Mouse (Mus musculus): ENCODE data around the gene Srp68. TPM values are rescaled to one million over a fixed set of nuclear protein-coding genes. Genes with fewer than 3 reads are reported as not detected.

The Srp68 gene
- polyA plus RNA-seq, 1 experiment from 2014 or later: 74.8 TPM

DNA sequence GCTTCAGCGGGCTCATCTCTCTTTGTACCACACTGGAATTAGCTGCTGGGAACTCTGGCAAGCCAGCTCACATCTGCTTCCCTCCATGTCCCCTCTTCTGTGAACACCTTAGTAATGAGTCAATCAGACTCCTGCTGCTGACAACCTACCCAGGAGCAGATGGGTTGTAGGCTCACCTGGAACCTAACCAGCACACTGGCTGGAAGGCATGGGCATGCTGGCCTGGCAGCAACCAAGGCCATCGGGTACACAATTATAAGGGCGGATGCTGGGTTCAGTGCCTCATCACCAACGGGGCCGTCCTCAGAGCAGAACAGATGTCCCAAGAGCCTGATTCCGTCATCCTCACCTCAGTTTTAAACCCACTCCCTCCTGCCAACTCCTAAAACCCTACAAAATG, 24.6 kb upstream of the Srp68 start:
- Histone ChIP-seq H3K4me1 (replicated peaks) (0 out of 2 replicates have a peak, but pooled peaks cover 4% of the 10 kb centered on the region), H3K4me2 (no peak overlapping the region), H3K4me3 (no peak overlapping the region), H3K36me3 (peaks cover 96% of the 10 kb centered on the region), H3K9ac (no peak overlapping the region), H3K9me3 (replicated peaks) (no peaks in the 10 kb centered on the region), H3K27ac (ENCODE audit: poor library complexity, severe bottlenecking) (no peak overlapping the region), H3K27me3 (replicated peaks) (no peaks in the 10 kb centered on the region)
- WGBS: 84% methylated on average over 6 of the region's 6 CpGs
- no peak for ATAC-seq (ENCODE audit: insufficient number of reproducible peaks, low FRiP score)

DNA sequence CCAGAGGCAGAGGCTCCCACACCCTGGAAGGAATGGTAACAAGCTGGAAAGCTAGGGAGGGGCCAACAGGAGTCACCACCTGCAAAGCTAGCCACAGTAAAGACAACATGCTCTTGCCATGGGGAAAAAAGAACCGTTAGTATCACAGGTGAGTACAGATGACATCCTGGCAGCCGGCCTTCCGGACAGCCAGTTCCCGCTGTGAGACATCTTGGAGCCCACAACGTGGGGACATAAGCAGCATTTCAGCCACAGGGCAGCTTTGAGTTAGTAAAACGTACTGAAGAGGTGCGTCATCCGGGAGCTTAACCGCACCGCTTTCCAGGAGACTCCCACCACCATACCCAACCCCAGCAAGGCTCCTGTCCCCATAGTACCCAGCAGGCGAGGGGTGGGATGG, 24.2 kb upstream of the Srp68 start:
- H3K9ac ChIP-seq: no peak overlapping the region
- no peaks in the 10 kb centered on the region for H3K9me3 ChIP-seq (replicated peaks)
- no peak overlapping the region for H3K4me3 ChIP-seq
- peaks cover 94% of the 10 kb centered on the region for H3K36me3 ChIP-seq
- no peaks in the 10 kb centered on the region for H3K27me3 ChIP-seq (replicated peaks)
- H3K4me1 ChIP-seq (replicated peaks): 0 out of 2 replicates have a peak, but pooled peaks cover 4% of the 10 kb centered on the region
- WGBS: 91% methylated on average over 11 of the region's 11 CpGs
- no peak for ATAC-seq (ENCODE audit: insufficient number of reproducible peaks, low FRiP score)
- no peak overlapping the region for H3K4me2 ChIP-seq
- H3K27ac ChIP-seq (ENCODE audit: poor library complexity, severe bottlenecking): no peak overlapping the region

- H3K4me1 ChIP-seq (replicated peaks): peaks cover 4% of the 10 kb centered on the region; the same call in 1 of the 2 replicates
- no peak overlapping the region for H3K4me2 ChIP-seq
- no peak overlapping the region for H3K4me3 ChIP-seq
- H3K36me3 ChIP-seq: peaks cover 93% of the 10 kb centered on the region
- 57% methylated on average over 3 of the region's 3 CpGs for WGBS
- no peak for ATAC-seq (ENCODE audit: insufficient number of reproducible peaks, low FRiP score)
- H3K9me3 ChIP-seq (replicated peaks): no peaks in the 10 kb centered on the region
- no peak overlapping the region for H3K27ac ChIP-seq (ENCODE audit: poor library complexity, severe bottlenecking)
- H3K27me3 ChIP-seq (replicated peaks): no peaks in the 10 kb centered on the region
- H3K9ac ChIP-seq: no peak overlapping the region
Measured at GRCm38 (mm10) chr11:116297017-116297416, 23.0 kb upstream of the Srp68 start.

DNA sequence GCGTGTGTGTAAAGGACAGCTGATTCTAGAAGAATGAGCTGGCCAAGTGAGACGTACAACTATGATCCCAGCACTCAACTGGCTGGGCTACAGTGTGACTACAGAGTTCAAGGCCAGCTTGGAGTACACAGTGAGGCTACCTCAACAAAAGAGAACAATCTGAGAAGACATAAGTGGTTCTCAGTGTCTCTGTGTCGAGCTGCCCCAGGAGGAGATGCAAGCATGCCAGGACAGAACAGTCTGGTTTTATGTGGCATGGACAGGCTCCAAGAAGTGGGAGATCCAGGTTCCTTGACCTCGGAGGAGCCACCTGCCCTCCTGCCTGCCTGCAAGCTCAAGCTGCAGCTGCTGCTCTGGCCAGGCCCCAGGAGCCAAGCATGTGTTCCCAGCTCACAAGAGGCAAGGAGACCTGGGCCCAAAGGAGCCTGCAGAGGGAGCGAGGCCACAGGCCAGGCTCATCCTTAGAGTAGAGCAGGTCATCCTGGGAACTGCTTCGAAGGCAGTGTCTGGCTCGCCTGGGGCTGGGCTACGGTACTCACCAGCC, 22.2 kb upstream of the Srp68 start:
- Histone ChIP-seq H3K36me3 (peaks cover 90% of the 10 kb centered on the region), H3K27me3 (replicated peaks) (no peaks in the 10 kb centered on the region), H3K4me2 (no peak overlapping the region), H3K4me1 (replicated peaks) (peaks cover 4% of the 10 kb centered on the region; the same call in 1 of the 2 replicates), H3K27ac (ENCODE audit: poor library complexity, severe bottlenecking) (no peak overlapping the region), H3K9ac (no peak overlapping the region), H3K4me3 (no peak overlapping the region), H3K9me3 (replicated peaks) (no peaks in the 10 kb centered on the region)
- 81% methylated on average over 8 of the region's 8 CpGs for WGBS
- ATAC-seq (ENCODE audit: insufficient number of reproducible peaks, low FRiP score): no peak

DNA sequence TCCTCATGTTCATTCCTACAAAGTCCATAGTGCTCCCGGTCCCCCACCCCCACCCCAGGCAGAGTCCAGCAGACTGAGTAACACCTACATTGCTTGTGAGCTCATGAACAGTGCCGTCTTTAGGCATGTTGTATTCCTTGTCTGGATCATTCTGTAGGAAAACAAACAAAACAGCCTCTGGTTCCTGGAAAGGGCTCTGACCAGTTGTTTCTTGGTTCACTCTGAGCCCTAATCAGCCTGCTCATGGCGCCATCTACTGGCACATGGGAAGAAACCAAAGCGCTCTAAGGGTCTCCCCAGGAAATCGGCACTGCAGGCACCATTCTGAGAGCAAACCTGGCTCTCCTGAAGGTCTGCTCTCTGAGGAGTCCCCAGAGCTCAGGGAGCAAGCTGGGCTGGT, 20.3 kb upstream of the Srp68 start:
- peaks cover 15% of the 10 kb centered on the region for H3K4me1 ChIP-seq (replicated peaks)
- ATAC-seq (ENCODE audit: insufficient number of reproducible peaks, low FRiP score): no peak
- no peak overlapping the region for H3K9ac ChIP-seq
- H3K36me3 ChIP-seq: peaks cover 84% of the 10 kb centered on the region
- no peaks in the 10 kb centered on the region for H3K27me3 ChIP-seq (replicated peaks)
- 30% methylated on average over 5 of the region's 5 CpGs for WGBS
- no peak overlapping the region for H3K4me3 ChIP-seq
- H3K4me2 ChIP-seq: no peak overlapping the region
- H3K27ac ChIP-seq (ENCODE audit: poor library complexity, severe bottlenecking): no peak overlapping the region
- H3K9me3 ChIP-seq (replicated peaks): no peaks in the 10 kb centered on the region

DNA sequence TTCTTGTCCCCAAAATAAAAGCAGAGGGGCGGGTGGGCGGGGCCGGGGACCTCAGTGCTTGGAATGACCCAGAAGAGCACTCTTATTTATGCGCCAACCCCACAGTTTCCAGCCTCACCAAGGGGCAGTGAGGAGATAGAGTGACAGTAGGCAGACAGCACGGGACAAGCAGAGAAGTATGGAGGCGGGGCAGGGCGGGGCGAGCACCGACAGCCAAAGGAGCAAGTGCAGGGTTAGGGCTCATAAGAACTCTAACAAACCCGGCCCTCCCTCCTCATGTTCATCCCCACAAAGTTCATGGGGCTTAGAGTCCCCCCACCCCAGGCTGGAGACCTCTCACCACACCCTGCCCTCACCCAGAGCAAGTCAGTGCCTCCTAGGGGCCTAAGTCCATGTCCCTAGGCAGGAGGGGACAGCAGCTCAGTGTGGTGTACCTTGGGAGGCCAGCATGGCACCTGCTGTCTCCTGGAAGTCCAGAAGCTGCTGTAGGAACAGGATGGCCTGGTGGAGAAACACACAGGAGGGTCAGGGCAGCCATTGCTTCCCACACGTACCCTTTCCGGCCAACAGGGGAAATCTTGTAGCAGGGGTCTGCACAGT, 19.6 kb upstream of the Srp68 start:
- 81% methylated on average over 12 of the region's 12 CpGs for WGBS
- no peak for ATAC-seq (ENCODE audit: insufficient number of reproducible peaks, low FRiP score)

GRCm38 (mm10) chr11:116292401-116292800, 18.4 kb upstream of the Srp68 start:
- ATAC-seq (ENCODE audit: insufficient number of reproducible peaks, low FRiP score): no peak
- H3K27ac ChIP-seq (ENCODE audit: poor library complexity, severe bottlenecking): no peak overlapping the region
- peaks cover 82% of the 10 kb centered on the region for H3K36me3 ChIP-seq
- no peaks in the 10 kb centered on the region for H3K9me3 ChIP-seq (replicated peaks)
- no peak overlapping the region for H3K4me2 ChIP-seq
- H3K4me3 ChIP-seq: no peak overlapping the region
- H3K9ac ChIP-seq: no peak overlapping the region
- H3K4me1 ChIP-seq (replicated peaks): peaks cover 21% of the 10 kb centered on the region
- H3K27me3 ChIP-seq (replicated peaks): no peaks in the 10 kb centered on the region
- WGBS: 87% methylated on average over 13 of the region's 13 CpGs

More for the DNA sequence above, 19.6 kb upstream of the Srp68 start:
- peaks cover 84% of the 10 kb centered on the region for H3K36me3 ChIP-seq
- peak overlapping the region; percentile 13; the same call in 1 of the 2 replicates for H3K9ac ChIP-seq
- no peak overlapping the region for H3K4me2 ChIP-seq
- no peaks in the 10 kb centered on the region for H3K9me3 ChIP-seq (replicated peaks)
- H3K27me3 ChIP-seq (replicated peaks): no peaks in the 10 kb centered on the region
- no peak overlapping the region for H3K4me3 ChIP-seq
- H3K4me1 ChIP-seq (replicated peaks): peaks cover 15% of the 10 kb centered on the region
- no peak overlapping the region for H3K27ac ChIP-seq (ENCODE audit: poor library complexity, severe bottlenecking)

- Histone ChIP-seq H3K27me3 (replicated peaks) (peaks cover 7% of the 10 kb centered on the region; the same call in 1 of the 2 replicates), H3K9me3 (replicated peaks) (no peaks in the 10 kb centered on the region), H3K4me3 (no peak overlapping the region), H3K27ac (ENCODE audit: poor library complexity, severe bottlenecking) (no peak overlapping the region), H3K9ac (no peak overlapping the region), H3K4me1 (replicated peaks) (peaks cover 17% of the 10 kb centered on the region), H3K4me2 (no peak overlapping the region), H3K36me3 (peaks cover 65% of the 10 kb centered on the region)
- no peak for ATAC-seq (ENCODE audit: insufficient number of reproducible peaks, low FRiP score)
- WGBS: 57% methylated on average over 8 of the region's 8 CpGs
Measured at GRCm38 (mm10) chr11:116290556-116290955, 16.5 kb upstream of the Srp68 start.

DNA sequence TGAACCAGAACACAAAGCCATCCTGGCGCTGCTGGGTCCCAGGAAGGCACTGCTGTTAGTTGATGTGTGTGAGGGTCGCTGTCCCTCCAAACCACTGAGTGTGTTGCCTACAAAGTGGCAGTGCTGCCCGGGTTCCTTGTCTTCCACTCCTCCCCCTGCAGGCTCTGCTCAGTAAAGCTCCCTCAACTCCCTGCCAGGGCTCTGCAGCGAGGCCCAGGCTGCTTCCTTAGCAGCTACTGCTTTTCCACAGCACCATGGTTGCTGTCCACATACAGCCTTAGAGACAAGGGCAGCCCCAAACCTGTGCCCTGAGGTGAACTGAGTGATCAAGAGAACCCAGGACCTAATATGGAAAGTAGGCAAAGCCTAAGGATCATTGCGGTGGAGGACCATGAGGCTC, 13.3 kb upstream of the Srp68 start:
- Histone ChIP-seq H3K4me2 (no peak overlapping the region), H3K4me1 (replicated peaks) (peaks cover 25% of the 10 kb centered on the region), H3K9me3 (replicated peaks) (0 out of 2 replicates have a peak, but pooled peaks cover 5% of the 10 kb centered on the region), H3K9ac (no peak overlapping the region), H3K36me3 (peaks cover 38% of the 10 kb centered on the region), H3K4me3 (no peak overlapping the region), H3K27me3 (replicated peaks) (peaks cover 39% of the 10 kb centered on the region), H3K27ac (ENCODE audit: poor library complexity, severe bottlenecking) (no peak overlapping the region)
- 75% methylated on average over 5 of the region's 5 CpGs for WGBS
- no peak for ATAC-seq (ENCODE audit: insufficient number of reproducible peaks, low FRiP score)

GRCm38 (mm10) chr11:116285770-116286191, 11.8 kb upstream of the Srp68 start:
- Histone ChIP-seq H3K4me2 (no peak overlapping the region), H3K4me3 (no peak overlapping the region), H3K9me3 (replicated peaks) (0 out of 2 replicates have a peak, but pooled peaks cover 5% of the 10 kb centered on the region), H3K36me3 (peaks cover 27% of the 10 kb centered on the region), H3K27ac (ENCODE audit: poor library complexity, severe bottlenecking) (no peak overlapping the region), H3K9ac (no peak overlapping the region), H3K27me3 (replicated peaks) (peaks cover 54% of the 10 kb centered on the region), H3K4me1 (replicated peaks) (peaks cover 32% of the 10 kb centered on the region)
- 66% methylated on average over 7 of the region's 7 CpGs for WGBS
- no peak for ATAC-seq (ENCODE audit: insufficient number of reproducible peaks, low FRiP score)

- ATAC-seq (ENCODE audit: insufficient number of reproducible peaks, low FRiP score): no peak
- H3K4me1 ChIP-seq (replicated peaks): peaks cover 23% of the 10 kb centered on the region
- no peak overlapping the region for H3K4me3 ChIP-seq
- H3K9me3 ChIP-seq (replicated peaks): 0 out of 2 replicates have a peak, but pooled peaks cover 5% of the 10 kb centered on the region
- peaks cover 14% of the 10 kb centered on the region for H3K36me3 ChIP-seq
- H3K27me3 ChIP-seq (replicated peaks): peaks cover 67% of the 10 kb centered on the region
- H3K4me2 ChIP-seq: no peak overlapping the region
- no peak overlapping the region for H3K9ac ChIP-seq
- H3K27ac ChIP-seq (ENCODE audit: poor library complexity, severe bottlenecking): no peak overlapping the region
- WGBS: 55% methylated on average over 6 of the region's 6 CpGs
Measured at GRCm38 (mm10) chr11:116283982-116284381, 10.0 kb upstream of the Srp68 start.

Measured in heart, embryonic 12.5 days (tissue).